Mouse (Mus musculus) C2C12 (cell line): ENCODE data around the gene Gm49369.

Experiments used
- CTCF ChIP-seq: IDR thresholded peaks from one replicate; pipeline ENCODE4 v1.5.1; 2011; ENCODE audit not compliant: control insufficient read depth, insufficient read depth, insufficient read length
- FOSL1 ChIP-seq: IDR thresholded peaks from one replicate; pipeline ENCODE4 v1.8.0; 2011; ENCODE audit warnings: mild to moderate bottlenecking, low read length; ENCODE audit not compliant: poor library complexity, insufficient read depth, severe bottlenecking
- MAX ChIP-seq: IDR thresholded peaks from one replicate; pipeline ENCODE4 v1.6.1; 2011; ENCODE audit warnings: mild to moderate bottlenecking, control low read depth
- MYOD1 ChIP-seq: IDR thresholded peaks from one replicate; pipeline ENCODE4 v1.6.1; 2011; ENCODE audit warnings: low read depth; ENCODE audit not compliant: control insufficient read depth, insufficient read length
- USF1 ChIP-seq: IDR thresholded peaks from one replicate; pipeline ENCODE4 v1.6.1; 2011; ENCODE audit warnings: low read depth, mild to moderate bottlenecking, control low read depth, moderate library complexity

- TF ChIP-seq CTCF (no peak), USF1 (no peak), MYOD1 (no peak), MAX (no peak), FOSL1 (no peak)
These were observed 19.4 kb downstream of the Gm49369 start for GRCm38 (mm10) chr7:142363107-142363506.
